Mouse (Mus musculus) adrenal gland, adult 2 months (tissue): ENCODE data around the gene Chic2. TPM values are rescaled to one million over a fixed set of nuclear protein-coding genes. Genes with fewer than 3 reads are reported as not detected.

ENCODE experiments used
- DNase-seq: peaks from one replicate; pipeline ENCODE4 v3.0.0; 2021
- polyA plus RNA-seq: library from polyadenylated mRNA; depleted of rRNA; stranded (reverse); fragments of >200 nt; gene quantifications from 2 replicates; pipeline ENCODE4 v1.2.3, GENCODE M21; 2012
- total RNA-seq, 2 experiments: library from RNA; stranded (reverse); gene quantifications; 2 replicates each; pipeline ENCODE4 v1.2.3; 2021

Chic2 gene
- total and polyA plus RNA-seq, 3 experiments = 1.1 to 32.2 (median 25.6) TPM

DNA sequence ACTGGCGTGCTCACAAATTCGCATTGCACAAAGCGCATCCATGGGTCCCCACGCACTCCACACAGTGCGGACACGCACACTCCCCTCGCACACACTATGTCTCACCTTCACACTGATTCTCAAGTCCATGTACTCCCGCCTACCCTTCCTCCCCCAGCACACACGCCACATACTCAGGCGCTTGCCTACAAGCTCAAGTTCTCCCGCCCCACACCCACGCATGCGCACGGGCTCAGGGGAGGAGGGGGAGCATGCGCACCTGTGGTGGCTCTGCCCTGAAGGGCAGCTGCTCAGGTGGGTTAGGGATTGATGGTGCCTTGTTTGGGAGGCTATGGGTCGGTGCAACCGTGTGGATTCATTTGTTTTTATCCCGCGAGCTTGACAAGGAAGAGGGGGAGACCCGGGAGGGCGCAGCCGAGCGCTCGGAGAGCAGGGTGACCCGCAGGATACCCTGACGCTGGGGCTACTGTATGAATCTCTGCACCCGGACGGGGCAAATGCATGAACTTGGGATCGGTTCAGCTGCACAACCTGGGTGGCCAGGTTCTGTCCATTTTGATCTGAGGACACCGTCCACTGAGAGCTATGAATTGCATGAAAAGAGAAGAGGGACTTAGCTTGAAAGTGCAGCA lies 22.7 kb upstream of the Chic2 start:
- DNase-seq = peak; percentile 55

DNA sequence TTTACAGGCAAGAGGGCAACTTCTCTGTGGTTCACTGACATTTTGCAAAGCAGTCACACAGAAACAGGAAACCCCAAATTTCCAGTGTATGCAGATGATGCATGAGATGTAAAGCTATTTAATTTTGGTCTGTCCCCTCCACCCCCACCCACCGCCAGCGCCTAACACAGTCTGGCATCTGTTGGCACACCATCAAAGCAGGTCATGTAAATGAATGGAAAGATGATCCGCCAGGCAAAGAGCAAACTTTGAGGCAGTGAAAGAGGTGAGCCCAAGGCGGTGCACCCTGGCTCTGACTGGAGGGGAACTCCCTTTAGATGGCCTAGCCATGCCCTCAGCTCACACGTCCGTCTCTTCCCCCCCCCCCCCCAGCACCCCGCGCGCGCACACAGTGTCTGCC lies 22.1 kb upstream of the Chic2 start:
- DNase-seq = no peak

DNA sequence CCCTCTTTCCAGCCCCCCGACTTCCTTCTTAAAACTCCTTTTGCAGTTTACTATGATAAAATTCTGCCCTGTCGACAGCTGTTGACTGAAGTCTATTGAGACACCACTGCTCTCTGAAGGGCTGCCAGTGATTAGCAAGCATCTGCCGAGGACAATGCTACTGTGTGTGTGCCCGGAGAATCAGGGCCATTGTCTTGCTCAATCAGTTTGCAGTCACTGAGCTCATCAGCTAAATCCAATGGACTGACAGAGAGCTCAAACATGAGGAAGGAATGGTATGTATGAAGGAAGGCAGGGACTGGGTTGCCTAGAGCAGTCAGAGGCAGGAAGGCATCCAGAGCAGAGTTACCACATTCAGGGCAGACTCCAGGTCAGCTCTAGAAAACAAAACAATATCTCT lies 18.6 kb upstream of the Chic2 start:
- DNase-seq = peak; percentile 78

DNA sequence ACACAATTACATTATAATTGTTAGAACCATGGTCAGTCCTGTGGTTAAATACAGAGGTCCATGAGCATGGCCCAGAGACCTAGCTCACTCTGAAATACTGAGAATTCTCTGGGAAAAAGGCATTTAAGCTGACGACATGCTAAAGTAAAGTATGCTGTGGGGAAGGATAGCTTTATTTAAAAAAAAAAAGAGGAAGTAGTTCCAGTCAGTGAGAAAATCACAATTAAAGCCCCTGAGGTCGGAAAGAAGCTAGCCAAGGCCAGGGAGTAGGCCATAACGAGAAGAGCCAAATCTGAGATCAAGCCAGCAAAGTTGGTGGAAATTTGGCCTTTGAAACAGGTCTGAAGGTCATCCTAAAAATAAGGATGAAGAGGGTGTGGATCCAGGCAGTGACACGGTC lies 6.5 kb upstream of the Chic2 start:
- no peak for DNase-seq

DNA sequence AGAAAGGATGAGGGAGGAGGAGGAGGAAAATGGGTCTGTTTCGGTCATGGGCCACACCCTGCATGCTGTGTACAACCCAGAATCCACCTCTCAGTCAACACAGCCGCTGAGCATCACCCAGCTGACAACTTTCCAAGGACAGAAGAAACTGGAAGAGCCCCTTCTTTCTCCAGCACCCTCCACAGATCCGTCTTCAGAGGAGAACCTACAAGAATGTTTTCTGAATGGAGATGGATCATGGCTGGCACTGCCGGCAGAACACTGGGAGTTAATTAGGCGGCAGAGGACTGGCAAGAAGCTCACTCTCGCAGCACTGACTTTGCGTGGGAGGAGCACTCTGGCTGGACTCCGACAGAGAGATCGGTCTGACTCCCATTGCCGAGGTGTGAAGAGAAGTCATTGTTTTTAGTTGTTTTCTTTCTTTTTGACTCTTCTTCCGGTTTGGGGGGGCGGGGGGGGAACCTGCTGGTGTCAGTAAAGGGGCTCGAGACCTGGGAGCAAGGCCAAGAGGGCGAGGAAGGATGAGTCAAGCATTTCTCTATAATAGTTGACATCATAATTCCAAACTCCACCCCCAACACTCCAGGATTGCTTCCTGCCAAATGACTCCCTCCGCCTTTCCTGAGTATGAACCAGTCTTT lies 2.2 kb upstream of the Chic2 start:
- DNase-seq = peak; percentile 69

DNA sequence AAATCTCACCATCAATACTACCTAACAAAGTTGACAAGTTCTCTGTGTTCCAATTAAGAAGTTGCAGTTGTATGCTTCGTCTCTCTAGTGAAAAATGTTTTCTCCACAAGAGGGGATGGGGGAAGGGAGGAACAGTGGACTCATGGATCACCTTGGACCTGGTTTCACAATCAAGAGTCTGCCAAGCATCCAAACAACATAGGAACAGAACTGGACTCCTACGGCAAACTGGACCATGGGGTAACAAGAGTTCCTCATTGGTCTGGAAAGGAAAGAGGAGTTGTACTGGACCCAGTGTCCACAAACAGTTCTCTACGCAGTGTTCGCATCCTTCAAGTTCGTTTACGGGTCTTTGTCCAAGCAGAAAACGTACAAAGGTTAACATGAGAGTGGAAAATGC lies 797 bp upstream of the Chic2 start:
- peak; percentile 24 for DNase-seq

DNA sequence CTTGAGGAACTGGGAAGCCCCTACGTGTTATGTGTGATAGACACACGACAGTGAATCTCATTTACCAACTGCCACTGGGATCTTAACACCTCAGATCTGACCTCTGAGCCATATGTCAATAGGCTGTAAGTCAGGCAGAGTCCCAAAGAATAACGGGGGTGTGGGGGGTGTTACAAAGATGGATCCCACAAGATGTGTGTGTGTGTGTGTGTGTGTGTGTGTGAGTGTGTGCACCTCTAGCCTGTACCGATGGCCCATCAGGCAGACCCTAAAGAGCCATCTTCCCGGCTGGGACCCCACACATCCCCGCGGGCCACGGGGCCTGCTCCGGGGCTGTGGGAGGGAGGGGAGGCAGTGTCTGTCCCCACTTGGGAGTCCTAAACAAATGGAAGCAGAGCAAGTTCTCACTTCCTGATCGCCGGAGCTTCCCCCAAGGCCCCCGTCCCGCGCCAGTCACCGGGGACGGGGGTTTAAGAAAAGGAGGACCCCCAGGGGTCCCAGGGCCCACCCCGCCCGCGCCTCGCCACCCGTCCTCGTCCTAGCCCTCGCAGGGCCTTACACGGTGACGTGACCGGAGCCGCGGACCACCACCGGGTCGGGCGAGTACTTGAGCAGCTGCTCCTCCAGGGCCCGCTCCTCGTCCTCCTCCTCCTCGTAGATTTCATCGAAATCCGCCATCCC lies 813 bp downstream of the Chic2 start:
- DNase-seq = peak; percentile 55

DNA sequence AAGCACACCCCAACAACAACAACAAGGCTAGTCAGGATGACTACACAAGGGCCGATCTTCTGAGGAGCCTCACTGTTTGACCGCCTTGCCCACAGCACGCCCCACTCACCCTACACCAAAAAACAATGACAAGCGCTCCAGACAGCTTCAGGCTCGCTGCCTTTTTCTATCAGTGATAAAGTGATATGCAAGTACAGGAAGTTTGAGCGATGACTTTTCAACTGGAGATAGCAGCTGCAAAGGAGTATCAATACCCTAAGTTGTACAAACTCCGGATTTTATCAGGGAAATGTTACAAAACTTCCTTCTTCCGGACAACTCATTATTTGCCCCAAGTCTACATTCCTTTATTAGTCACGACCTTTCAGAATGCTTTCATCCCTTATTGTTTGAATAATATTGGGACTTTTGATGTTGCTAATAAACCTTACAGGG lies 1.5 kb downstream of the Chic2 start:
- peak; percentile 19 for DNase-seq

DNA sequence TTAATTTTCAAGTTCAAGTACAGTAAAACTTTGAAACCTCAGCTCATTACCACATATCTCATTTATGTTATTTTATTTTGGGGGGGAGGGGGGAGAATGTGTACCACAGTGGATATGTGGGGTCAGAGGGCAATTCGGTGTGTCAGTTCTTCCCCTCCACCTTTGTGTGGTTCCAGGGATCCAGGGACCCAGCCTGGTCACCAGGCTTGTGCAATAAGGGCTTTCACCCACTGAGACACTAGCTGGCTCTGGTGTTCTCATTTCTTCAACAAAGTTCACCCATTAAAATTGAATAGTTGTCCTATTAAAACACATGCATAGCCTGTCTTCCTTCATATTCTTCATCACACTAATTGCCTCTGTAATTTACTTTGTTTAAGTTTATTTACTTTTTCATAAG lies 5.3 kb downstream of the Chic2 start:
- no peak for DNase-seq

DNA sequence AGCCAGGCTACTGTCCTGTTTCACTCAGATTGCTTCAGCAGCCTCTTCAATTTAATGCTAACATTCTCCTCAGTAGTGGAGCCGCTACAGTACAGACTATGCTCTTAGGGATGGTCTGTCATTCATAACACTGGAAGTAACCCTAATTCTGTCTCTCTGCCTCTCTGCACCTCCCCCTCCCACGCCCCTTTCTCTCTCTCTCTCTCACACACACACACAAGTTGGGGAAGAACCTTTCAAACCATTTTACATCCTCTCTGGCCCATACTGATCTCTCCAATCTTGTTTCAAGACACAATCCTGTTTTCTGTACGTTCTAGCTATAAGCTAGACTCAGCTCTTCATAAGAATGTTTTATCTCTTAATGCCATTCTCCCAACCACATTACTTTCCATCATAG lies 9.1 kb downstream of the Chic2 start:
- no peak for DNase-seq

DNA sequence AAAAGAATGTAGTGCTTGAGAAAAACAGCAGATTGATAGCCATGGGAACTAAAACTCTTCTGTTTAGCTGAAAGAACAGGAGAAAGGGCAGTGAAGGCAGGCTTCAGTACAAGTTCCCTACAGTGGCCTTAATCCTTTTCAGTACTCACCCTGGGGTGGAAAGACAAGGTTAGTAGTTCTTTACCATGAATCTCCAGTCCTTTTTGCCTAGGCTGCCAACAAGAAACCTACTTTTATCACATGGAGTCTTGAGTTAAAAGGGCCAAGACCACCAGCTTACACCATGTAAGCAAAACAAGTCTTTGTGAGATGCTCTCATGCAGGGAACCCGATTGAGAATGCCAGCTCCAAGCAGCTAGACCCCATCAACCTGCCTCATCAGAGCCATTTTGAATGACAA lies 29.8 kb downstream of the Chic2 start:
- no peak for DNase-seq

DNA sequence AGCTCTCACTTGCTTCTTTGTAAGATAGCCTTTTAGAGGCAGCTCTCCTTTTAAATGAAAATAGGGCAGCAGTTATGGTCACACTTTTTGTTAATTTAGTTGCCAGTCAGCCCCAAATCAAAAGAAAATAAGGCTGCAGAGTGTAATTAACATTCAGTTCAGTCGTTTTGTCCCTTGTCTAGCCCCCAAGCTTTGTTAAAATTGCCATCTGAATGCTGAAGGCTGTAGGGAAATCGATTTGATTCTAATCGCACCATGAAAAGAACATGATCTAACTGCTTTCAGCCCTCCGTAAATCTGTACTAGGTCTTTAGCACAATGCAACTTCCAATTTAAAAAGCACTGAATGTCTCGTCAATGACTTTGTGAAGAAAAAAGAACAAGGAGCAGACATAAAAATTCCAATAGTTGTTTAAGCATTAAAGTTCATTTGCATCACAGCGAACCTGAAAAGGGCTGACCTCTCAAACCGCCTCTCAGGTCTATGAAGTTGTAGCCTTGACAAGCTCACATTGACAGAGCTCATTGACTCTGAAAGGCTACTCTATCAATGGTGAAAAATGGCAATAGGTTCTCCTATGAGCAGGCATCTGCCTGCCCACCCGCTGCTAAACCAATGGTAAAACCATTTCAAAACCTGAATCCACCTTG lies 31.7 kb downstream of the Chic2 start:
- DNase-seq = no peak

DNA sequence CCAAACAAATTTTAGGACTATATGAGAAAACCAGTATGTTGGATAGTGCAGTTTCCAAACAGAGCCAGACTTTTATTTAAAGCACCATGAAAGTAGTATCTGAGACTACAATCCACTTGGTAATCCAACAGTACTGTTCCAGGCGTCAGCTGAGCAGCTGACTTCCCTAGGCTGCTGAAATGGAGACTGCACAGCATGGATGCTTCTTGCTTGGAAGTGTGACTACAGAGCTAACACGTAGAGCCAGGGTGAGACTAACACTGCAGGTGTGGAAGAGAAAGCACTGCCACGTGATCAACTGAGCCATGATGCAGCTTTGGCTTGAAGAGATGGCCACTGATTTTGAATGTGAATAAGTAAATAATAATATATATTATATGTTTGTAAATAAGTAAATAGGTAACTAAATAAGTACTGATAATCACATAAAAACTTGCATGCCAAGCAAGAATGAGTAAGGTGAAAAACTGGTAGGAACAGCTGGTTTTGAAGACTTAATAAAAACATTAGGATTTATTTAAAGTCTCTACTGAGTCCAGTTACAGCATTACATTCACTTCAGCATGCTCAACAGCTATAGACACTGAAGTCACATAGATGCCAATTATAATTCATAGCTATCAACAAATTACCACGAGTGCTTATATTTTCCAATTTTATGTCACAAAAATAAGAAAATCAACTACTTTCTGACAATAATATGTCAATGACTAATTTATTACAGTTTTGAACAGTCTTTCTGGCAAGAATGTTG lies 32.4 kb downstream of the Chic2 start:
- DNase-seq = no peak

DNA sequence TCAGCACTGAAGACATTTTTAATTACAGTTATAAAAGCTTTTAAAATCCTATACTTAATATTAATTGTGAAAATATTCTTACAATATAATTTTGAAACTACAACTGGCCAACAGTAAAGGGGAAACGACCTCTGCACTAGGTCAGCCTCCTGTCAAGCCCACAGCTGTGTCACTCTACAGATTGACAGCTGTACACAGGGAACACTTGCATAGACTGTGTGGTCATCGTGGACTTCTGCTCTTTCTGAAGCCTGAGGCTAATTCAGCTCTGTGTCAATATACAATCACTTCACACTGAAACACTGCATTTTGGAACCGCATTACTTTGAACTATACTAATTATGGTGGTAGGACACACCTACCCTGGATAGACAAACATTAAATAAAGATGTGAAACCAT lies 39.8 kb downstream of the Chic2 start:
- no peak for DNase-seq

DNA sequence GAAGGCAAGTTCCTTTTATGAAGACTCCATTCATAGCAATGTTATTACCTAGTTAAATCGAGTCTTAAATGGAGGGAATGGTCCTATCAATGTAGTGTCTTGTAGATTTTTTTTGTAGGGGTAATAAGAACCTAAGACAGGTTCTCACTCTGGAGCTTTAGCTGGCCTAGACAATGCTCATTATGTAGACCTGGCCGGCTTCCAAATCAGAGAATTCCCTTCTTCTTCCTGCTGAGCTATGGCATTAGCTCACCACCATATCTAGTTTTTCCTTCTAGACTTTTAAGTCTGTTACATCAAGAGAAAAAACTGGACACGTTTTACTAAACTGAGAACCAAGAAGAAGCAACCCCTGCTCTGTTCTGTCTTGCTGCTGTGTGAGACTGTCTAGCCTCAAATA lies 42.5 kb downstream of the Chic2 start:
- no peak for DNase-seq

DNA sequence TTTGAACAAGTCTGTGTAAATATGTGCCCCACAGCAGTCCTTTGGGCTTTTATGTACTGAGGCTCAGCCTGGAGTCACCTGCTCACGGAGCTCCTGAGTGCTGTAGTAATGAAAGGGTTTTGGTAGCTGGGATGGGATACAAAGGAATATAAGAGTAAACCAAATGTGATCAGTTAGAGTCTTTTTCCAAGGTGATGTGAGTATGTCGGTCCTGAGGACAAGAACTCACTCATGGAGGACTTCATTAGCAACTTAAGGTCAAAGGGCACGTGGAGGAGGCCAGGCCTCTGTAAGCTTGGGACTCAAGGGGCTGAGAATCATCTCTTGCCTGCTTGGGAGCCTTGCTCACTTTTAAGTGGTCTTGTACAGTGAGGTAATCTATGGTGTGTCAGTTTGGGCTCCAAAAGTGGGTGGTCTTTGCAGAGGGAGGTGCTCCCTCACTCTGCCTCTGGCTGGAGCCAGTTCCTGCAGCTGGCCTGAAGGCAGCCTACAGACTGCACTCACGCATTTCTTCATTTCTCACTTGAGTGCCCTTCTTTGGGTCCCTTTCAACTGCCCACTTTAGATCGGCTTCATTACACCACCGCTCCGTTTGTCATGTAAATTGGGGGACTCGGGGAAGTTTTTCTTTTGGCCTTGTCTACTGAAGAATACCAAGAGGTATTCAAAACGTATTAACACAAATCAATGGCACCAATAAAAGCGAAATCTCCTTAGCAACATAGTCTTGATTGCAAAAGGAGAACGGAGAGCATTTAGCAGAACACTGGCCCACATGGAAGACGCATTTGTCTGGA lies 45.7 kb downstream of the Chic2 start:
- no peak for DNase-seq

DNA sequence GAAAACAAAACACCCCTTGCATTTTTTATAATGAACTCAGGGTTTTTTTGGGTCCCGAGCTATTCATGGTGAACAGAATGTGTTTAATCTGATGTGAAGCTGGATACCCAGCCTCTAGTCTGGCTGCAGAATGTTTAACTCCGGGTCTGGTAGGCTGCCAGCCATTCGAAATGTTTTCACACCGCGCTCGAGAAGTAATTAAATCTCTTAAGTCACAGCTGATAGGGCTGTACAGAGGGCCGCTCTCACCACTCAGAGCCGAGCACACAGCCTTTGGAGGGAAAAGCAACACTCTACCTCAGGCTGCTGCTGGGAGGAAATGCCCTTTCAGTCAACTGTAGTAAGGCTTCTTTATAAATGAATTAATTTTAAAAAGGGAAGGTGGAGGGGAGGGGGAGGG lies 49.6 kb downstream of the Chic2 start:
- DNase-seq = no peak

DNA sequence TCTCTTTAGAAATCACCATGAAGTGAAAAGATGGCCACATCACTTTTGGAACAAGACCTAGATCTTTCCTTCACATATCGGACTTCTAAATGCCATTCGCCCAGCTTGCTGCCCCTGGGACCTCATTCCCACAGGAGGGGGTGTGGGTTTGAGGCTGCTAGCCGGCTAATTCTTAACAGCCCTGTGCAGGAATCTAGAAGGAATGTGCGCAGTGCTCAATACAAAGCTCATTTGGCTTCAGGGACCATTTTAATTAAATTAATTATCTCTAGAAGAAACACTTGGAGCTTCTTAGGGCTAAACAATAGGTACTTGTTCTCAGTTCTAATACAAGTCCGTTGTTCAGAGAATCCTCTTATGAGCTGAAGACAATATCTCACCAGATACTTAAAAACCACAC lies 60.5 kb downstream of the Chic2 start:
- DNase-seq = no peak

DNA sequence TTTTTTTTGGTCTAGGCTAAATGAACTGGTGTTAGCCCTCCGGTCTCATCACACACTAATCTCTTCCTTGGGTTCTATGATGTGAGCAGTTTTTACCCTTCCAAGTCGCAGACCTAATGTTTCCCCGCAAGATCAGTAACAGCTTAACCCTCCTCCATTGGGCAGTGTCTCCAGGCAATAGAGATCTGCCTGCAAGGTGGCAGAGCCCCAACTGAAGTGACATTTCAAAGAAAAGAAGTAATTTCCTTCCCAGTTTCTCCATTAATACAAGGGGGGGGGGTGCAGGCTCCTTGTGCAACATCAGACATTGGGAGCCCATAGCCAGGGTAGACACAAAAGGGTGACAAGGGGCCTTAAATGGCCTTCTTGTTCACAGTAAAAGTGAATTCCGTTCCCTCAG lies 64.0 kb downstream of the Chic2 start:
- no peak for DNase-seq

DNA sequence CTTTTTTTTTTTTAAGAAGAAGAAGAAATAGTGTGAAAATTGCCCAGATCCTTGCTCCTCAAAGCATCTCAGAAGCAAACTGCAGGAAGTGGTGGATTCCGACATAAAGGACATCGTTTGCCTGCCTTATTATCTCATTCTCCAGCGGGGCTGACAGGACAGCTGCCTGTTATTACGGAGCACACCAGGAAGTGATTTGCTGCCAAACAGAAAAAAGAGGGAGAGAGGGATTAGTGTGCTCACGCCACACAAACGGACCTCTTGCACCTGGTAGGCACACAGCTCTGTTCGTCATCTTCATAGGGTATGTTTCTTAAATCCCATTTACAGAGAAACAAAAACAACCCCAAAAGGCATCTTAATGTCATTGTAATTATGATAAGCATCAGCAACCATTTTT lies 64.4 kb downstream of the Chic2 start:
- no peak for DNase-seq

DNA sequence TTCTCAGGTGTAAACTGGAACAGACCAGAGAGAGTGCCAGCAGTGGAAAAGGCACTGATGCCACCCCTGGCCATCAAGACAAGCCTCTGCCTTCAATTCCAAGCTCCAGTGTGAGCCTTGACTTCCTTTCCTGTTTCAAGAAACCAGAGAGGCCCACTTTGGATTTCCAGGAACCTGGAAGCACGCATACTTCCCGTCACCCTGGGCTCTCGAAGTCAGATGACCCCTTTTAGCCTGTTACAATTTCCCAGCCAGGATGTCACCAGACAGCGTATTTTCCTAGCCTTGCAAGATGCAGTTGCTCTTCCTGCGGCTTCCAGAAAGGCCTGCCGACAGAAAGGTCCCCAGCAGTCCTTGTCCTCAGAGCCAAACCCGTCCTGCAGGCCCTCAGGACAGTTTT lies 65.0 kb downstream of the Chic2 start:
- no peak for DNase-seq

DNA sequence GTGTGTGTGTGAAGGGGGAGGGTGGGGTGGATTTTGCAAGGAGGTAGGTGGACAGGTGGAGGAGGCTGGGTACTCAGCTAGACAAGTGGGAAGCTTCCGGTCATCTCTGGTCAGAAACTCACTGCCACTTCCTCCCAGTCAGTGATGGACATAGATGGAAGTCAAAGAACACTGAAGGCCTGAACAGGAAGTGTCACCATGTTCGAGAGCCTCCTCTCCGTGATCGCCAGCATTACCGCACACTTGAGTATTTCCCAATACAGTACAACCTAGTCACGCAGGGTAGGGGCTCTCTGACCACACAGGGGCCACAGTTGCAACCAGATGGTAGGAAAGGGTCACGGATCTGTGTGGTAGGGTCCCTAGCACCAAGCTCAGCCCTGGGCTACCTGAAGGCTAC lies 69.1 kb downstream of the Chic2 start:
- DNase-seq = no peak
